Mouse (Mus musculus) intestine, embryonic 16.5 days (tissue): ENCODE results near the gene Wdr70. TPM values are rescaled to one million over a fixed set of nuclear protein-coding genes. Genes with fewer than 3 reads are reported as not detected.

Experiments used
- ATAC-seq: fragments of 200-750 bp; cut with Nextera tagmentation; 2 replicates; pipeline ENCODE4 v1.8.0; 2017; ENCODE audit warnings: moderate TSS enrichment, moderate library complexity
- H3K27ac ChIP-seq: fragments of 300-500 bp; sonication (generic); 2 replicates; pipeline ENCODE4 v1.5.1; 2014; ENCODE audit warnings: mild to moderate bottlenecking, low read length
- H3K27me3 ChIP-seq: fragments of 300-500 bp; sonication (generic); replicated peaks from 2 replicates; pipeline ENCODE4 v1.6.1; 2014; ENCODE audit warnings: low read length, control low read depth, mixed read lengths; ENCODE audit not compliant: control insufficient read depth, insufficient read depth
- H3K36me3 ChIP-seq: fragments of 300-500 bp; sonication (generic); 2 replicates; pipeline ENCODE4 v1.6.1; 2014; ENCODE audit warnings: low read length, control low read depth; ENCODE audit not compliant: control insufficient read depth, insufficient read depth
- H3K4me1 ChIP-seq: fragments of 300-500 bp; sonication (generic); 2 replicates; pipeline ENCODE4 v1.6.1; 2014; ENCODE audit warnings: low read length, control low read depth, mixed read lengths; ENCODE audit not compliant: control insufficient read depth, insufficient read depth
- H3K4me2 ChIP-seq: fragments of 300-500 bp; sonication (generic); 2 replicates; pipeline ENCODE4 v1.6.1; 2014; ENCODE audit warnings: low read depth, low read length, control low read depth
- H3K4me3 ChIP-seq: fragments of 300-500 bp; sonication (generic); 2 replicates; pipeline ENCODE4 v1.5.1; 2014; ENCODE audit warnings: mild to moderate bottlenecking, low read length
- H3K9ac ChIP-seq: fragments of 300-500 bp; sonication (generic); 2 replicates; pipeline ENCODE4 v1.6.1; 2014; ENCODE audit warnings: low read depth, low read length
- H3K9me3 ChIP-seq: fragments of 300-500 bp; sonication (generic); 2 replicates; pipeline ENCODE4 v1.6.1; 2016; ENCODE audit warnings: low read length, control low read depth; ENCODE audit not compliant: control insufficient read depth
- WGBS: fragments of 180-500 bp; shearing (Covaris S2); extraction: QIAGEN DNeasy Blood & Tissue Kit; methylation state at CpG from one replicate; pipeline ENCODE4 v1.1.7; 2014; 5-methylcytosine and 5-hydroxymethylcytosine counted together
- polyA plus RNA-seq: library from polyadenylated mRNA; unstranded; fragments of >200 nt; fragmentation: Nextera tagmentation; extraction: Ambion mirVana; gene quantifications from 2 replicates; pipeline ENCODE4 v1.2.1, GENCODE M21; 2015

Gene Wdr70
- polyA plus RNA-seq, 1 experiment from 2014 or later = 42.8 TPM

GRCm38 (mm10) chr15:7925382-7925781, 173.6 kb downstream of the Wdr70 start:
- WGBS = 94% methylated on average over 4 of the region's 4 CpGs
- Histone ChIP-seq H3K4me3 (no peak overlapping the region), H3K4me1 (no peaks in the 10 kb centered on the region), H3K36me3 (no peaks in the 10 kb centered on the region), H3K9me3 (no peaks in the 10 kb centered on the region), H3K9ac (no peak overlapping the region), H3K4me2 (no peak overlapping the region), H3K27ac (no peak overlapping the region), H3K27me3 (no peaks in the 10 kb centered on the region)
- ATAC-seq = no peak

- ATAC-seq = no peak
- H3K4me1 ChIP-seq = no peaks in the 10 kb centered on the region
- no peaks in the 10 kb centered on the region for H3K27me3 ChIP-seq
- H3K4me3 ChIP-seq = no peak overlapping the region
- no peaks in the 10 kb centered on the region for H3K36me3 ChIP-seq
- no peak overlapping the region for H3K27ac ChIP-seq
- WGBS = 84% methylated on average over 4 of the region's 4 CpGs
- no peak overlapping the region for H3K9ac ChIP-seq
- H3K4me2 ChIP-seq = no peak overlapping the region
- H3K9me3 ChIP-seq = no peaks in the 10 kb centered on the region
Measured at GRCm38 (mm10) chr15:7923281-7923680, 175.7 kb downstream of the Wdr70 start.

- WGBS = 92% methylated on average over 14 of the region's 14 CpGs
- H3K27me3 ChIP-seq = no peaks in the 10 kb centered on the region
- no peak overlapping the region for H3K4me3 ChIP-seq
- no peak overlapping the region for H3K9ac ChIP-seq
- H3K4me2 ChIP-seq = no peak overlapping the region
- no peak overlapping the region for H3K27ac ChIP-seq
- H3K9me3 ChIP-seq = no peaks in the 10 kb centered on the region
- ATAC-seq = no peak
- H3K4me1 ChIP-seq = no peaks in the 10 kb centered on the region
- H3K36me3 ChIP-seq = no peaks in the 10 kb centered on the region
Measured at GRCm38 (mm10) chr15:7922291-7923037, 176.5 kb downstream of the Wdr70 start.

GRCm38 (mm10) chr15:7921124-7921523, 177.9 kb downstream of the Wdr70 start:
- no peak for ATAC-seq
- no peaks in the 10 kb centered on the region for H3K36me3 ChIP-seq
- H3K27ac ChIP-seq = no peak overlapping the region
- no peak overlapping the region for H3K4me2 ChIP-seq
- no peaks in the 10 kb centered on the region for H3K4me1 ChIP-seq
- H3K27me3 ChIP-seq = no peaks in the 10 kb centered on the region
- H3K9me3 ChIP-seq = no peaks in the 10 kb centered on the region
- 91% methylated on average over 6 of the region's 6 CpGs for WGBS
- H3K4me3 ChIP-seq = no peak overlapping the region
- H3K9ac ChIP-seq = no peak overlapping the region

- H3K36me3 ChIP-seq = no peaks in the 10 kb centered on the region; the same call in 1 of the 2 replicates
- no peaks in the 10 kb centered on the region for H3K9me3 ChIP-seq
- no peak overlapping the region for H3K9ac ChIP-seq
- H3K27ac ChIP-seq = no peak overlapping the region
- no peaks in the 10 kb centered on the region for H3K27me3 ChIP-seq
- no peak overlapping the region for H3K4me3 ChIP-seq
- H3K4me2 ChIP-seq = no peak overlapping the region
- H3K4me1 ChIP-seq = no peaks in the 10 kb centered on the region
- WGBS = 84% methylated on average over 5 of the region's 5 CpGs
- no peak for ATAC-seq
Measured at GRCm38 (mm10) chr15:7906491-7907035, 192.4 kb downstream of the Wdr70 start.

- H3K4me2 ChIP-seq = no peak overlapping the region
- H3K4me3 ChIP-seq = no peak overlapping the region
- peaks cover 3% of the 10 kb centered on the region; the same call in 1 of the 2 replicates for H3K36me3 ChIP-seq
- 0 out of 2 replicates have a peak, but pooled peaks cover 3% of the 10 kb centered on the region for H3K9me3 ChIP-seq
- ATAC-seq = no peak
- H3K4me1 ChIP-seq = no peaks in the 10 kb centered on the region
- 91% methylated on average over 6 of the region's 6 CpGs for WGBS
- H3K27me3 ChIP-seq = no peaks in the 10 kb centered on the region
- no peak overlapping the region for H3K27ac ChIP-seq
- H3K9ac ChIP-seq = no peak overlapping the region
Measured at GRCm38 (mm10) chr15:7899286-7899685, 199.7 kb downstream of the Wdr70 start.

- Histone ChIP-seq H3K4me3 (no peak overlapping the region), H3K9me3 (no peaks in the 10 kb centered on the region), H3K36me3 (no peaks in the 10 kb centered on the region), H3K4me2 (no peak overlapping the region; the same call in 1 of the 2 replicates), H3K9ac (no peak overlapping the region), H3K27me3 (no peaks in the 10 kb centered on the region), H3K4me1 (peaks cover 10% of the 10 kb centered on the region), H3K27ac (peak overlapping the region; percentile 59)
- 22% methylated on average over 9 of the region's 9 CpGs for WGBS
- ATAC-seq = peak; percentile 85
Measured at GRCm38 (mm10) chr15:7891547-7892282, 207.3 kb downstream of the Wdr70 start.

GRCm38 (mm10) chr15:7890286-7890685, 208.7 kb downstream of the Wdr70 start:
- no peaks in the 10 kb centered on the region for H3K9me3 ChIP-seq
- H3K27me3 ChIP-seq = no peaks in the 10 kb centered on the region
- ATAC-seq = no peak
- no peak overlapping the region for H3K9ac ChIP-seq
- no peaks in the 10 kb centered on the region for H3K36me3 ChIP-seq
- peaks cover 10% of the 10 kb centered on the region for H3K4me1 ChIP-seq
- 70% methylated on average over 5 of the region's 5 CpGs for WGBS
- H3K4me3 ChIP-seq = no peak overlapping the region
- no peak overlapping the region for H3K4me2 ChIP-seq
- no peak overlapping the region for H3K27ac ChIP-seq

GRCm38 (mm10) chr15:7889362-7889674, 209.7 kb downstream of the Wdr70 start:
- H3K4me3 ChIP-seq = no peak overlapping the region
- H3K9ac ChIP-seq = no peak overlapping the region
- H3K4me2 ChIP-seq = no peak overlapping the region
- WGBS = 84% methylated on average over 5 of the region's 5 CpGs
- no peak overlapping the region for H3K27ac ChIP-seq
- ATAC-seq = no peak
- H3K4me1 ChIP-seq = peaks cover 10% of the 10 kb centered on the region
- H3K9me3 ChIP-seq = no peaks in the 10 kb centered on the region
- H3K36me3 ChIP-seq = no peaks in the 10 kb centered on the region
- H3K27me3 ChIP-seq = no peaks in the 10 kb centered on the region
